Mouse (Mus musculus) brain, embryonic 14.5 days (tissue): ENCODE measurements around the gene Gpr142.

Experiments
- CTCF ChIP-seq: fragments of 200-500 bp; IDR thresholded peaks from 2 replicates; pipeline ENCODE4 v1.5.1; 2012; ENCODE audit warnings: inconsistent platforms, mild to moderate bottlenecking, moderate library complexity, borderline replicate concordance; ENCODE audit not compliant: insufficient read depth, insufficient read length; ENCODE audit errors: extremely low read depth
- POLR2A ChIP-seq: fragments of 200-500 bp; IDR thresholded peaks from 2 replicates; pipeline ENCODE4 v1.6.1; 2012; ENCODE audit warnings: mild to moderate bottlenecking, inconsistent platforms, borderline replicate concordance; ENCODE audit not compliant: poor library complexity, insufficient read depth, insufficient read length, severe bottlenecking; ENCODE audit errors: extremely low read depth

- TF ChIP-seq CTCF = no peak
- no peak for TF ChIP-seq POLR2A
These were observed 5.7 kb upstream of the Gpr142 start for GRCm38 (mm10) chr11:114792931-114793494.
